Mouse (Mus musculus): Measurements from ENCODE around the gene Gm20388.

Gm20388 gene

GRCm38 (mm10) chr8:120881634-120882033 is 971.0 kb downstream of the Gm20388 start:
- no peak for DNase-seq (ENCODE audit: low spot score in 2 of 2)

DNA sequence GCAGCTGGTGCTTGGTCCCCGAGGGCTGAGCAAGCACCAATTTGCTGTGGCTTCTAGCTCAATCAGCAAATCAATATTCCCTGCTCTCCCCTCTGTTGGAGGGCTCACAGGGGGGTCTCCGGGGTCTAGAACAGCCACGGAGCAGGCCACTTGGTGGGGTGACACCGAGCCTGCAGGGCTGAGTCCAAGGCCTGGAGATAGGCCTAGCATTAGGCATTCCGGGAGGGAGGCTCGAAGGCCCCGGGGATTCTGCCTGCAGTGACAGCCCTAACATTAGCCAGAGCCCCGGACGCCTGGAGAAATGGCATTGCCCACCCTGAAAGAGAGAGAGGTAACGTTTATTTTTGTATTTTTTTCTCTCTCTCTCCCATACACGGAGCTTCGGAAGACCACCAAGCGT is 972.0 kb downstream of the Gm20388 start:
- no peak for DNase-seq (ENCODE audit: low spot score in 2 of 2)

- no peak for DNase-seq (ENCODE audit: low spot score in 2 of 2)
Measured at GRCm38 (mm10) chr8:120883369-120883768, 972.7 kb downstream of the Gm20388 start.

DNA sequence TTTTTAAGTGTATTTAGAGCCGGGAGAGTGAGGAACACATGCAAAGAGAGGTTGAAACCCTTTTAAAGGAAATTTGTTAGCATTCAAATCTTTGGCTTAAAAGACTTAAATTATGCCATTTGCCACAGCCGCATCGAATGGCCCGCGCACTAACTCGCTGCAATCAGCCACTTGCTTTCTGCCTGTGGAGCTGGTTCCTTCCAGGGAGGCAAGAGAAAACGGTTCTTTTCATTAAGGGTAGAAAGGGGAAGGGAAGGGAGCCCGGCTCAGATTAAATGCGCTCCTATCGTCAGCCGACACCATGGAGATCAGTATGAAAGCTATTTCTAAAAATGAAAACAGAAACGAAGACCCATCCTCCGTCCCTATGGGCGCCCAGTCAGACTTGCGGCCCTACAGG is 973.2 kb downstream of the Gm20388 start:
- DNase-seq (ENCODE audit: low spot score in 2 of 2): no peak

DNA sequence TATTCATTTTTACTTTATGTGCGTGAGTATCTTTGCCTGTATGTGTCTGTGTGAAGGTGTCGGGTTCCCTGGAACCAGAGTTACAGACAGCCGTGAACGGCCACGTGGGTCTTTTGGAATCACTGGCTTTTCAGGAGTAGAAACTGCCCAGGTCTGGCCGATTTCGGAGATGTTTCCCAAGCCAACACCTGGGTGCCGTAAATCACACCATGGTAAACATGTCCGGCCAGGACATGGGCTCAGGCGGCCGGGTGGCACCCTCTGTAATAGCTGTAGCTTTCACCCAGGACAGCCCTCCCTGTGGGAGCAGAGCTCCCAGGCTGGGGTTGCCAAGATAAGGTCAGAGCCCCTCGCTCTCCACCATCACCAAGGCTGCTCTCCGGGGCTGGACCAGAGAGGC is 974.2 kb downstream of the Gm20388 start:
- no peak for DNase-seq (ENCODE audit: low spot score in 2 of 2)

- DNase-seq (ENCODE audit: low spot score in 2 of 2): no peak
Measured at GRCm38 (mm10) chr8:120887254-120887653, 976.6 kb downstream of the Gm20388 start.

DNA sequence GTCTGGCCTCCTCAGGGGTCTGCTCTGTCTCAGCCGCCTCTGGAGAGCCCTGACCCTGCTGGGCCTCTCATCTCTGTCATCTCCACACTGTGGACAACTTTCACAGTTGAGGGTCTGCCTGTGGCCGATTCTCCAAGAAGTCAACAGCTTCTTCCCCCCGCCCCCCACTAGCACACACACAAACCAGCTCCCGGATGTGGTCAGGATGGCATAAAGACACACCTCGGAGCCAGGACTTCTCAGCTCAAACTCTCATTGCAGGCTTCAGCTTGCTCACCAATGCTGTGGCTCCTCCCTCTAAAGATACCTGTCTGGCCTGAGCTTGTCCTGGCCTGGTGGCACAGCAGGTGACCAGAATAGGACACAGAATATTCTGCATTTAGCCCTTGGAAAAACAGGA is 977.4 kb downstream of the Gm20388 start:
- no peak for DNase-seq (ENCODE audit: low spot score in 2 of 2)

GRCm38 (mm10) chr8:120889189-120889588 is 978.5 kb downstream of the Gm20388 start:
- no peak for DNase-seq (ENCODE audit: low spot score in 2 of 2)

DNA sequence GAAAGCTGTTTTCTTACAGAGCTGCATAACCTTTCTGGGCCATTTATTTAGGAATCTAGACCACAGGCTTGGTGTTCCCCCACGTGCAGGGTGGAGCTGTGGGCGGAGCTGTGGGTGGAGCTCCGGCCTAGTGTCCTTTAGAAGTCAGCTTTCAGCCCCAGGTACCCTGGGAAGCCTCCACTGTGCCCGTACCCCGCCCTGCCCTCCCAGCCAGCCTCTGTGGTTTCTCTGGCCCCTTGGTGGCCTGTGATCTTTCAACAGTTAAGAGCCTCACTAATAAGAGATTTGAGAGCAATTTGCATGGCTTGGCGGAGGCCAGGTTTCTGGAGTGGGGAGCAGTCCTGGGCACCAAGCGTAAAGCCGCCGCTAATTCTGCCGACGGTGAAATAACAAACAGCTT is 979.4 kb downstream of the Gm20388 start:
- DNase-seq (ENCODE audit: low spot score in 2 of 2): no peak

GRCm38 (mm10) chr8:120895009-120895408 is 984.4 kb downstream of the Gm20388 start:
- DNase-seq (ENCODE audit: low spot score in 2 of 2): no peak

- no peak for DNase-seq (ENCODE audit: low spot score in 2 of 2)
Measured at GRCm38 (mm10) chr8:120895600-120895999, 985.0 kb downstream of the Gm20388 start.

- no peak for DNase-seq (ENCODE audit: low spot score in 2 of 2)
Measured at GRCm38 (mm10) chr8:120896203-120896602, 985.6 kb downstream of the Gm20388 start.

- peak in 1 of 2 experiments; percentile 4 for DNase-seq (ENCODE audit: low spot score in 2 of 2)
Measured at GRCm38 (mm10) chr8:120898008-120898407, 987.4 kb downstream of the Gm20388 start.

DNA sequence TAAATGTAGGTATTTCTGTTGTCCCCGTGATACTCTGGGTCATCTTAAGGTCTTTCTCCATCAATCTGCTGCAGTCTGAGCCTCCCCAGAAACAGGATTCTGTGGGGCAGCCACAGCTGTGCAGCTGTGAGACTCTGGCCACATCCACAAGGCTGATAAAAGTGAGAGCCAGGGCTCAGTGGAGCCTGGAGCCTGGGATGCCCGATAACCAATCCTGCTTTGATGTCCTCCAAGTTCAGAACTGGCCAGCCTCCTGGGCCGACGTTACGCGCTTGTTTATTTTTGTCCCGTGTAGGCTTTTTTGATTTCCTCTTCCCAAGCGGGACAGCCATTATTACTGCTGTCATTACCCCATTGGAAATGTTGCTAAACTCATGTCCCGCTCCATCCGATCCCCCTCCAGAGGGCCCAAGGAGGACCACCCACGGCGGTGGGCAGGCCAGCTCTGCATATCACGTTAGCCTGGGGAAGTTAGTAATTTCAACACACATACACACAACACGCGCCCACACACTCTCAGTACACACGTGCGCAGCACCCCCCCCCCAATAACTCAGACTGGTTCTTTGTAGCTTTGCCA is 988.3 kb downstream of the Gm20388 start:
- DNase-seq (ENCODE audit: low spot score in 2 of 2): no peak

GRCm38 (mm10) chr8:120902346-120902745 is 991.7 kb downstream of the Gm20388 start:
- no peak for DNase-seq (ENCODE audit: low spot score in 2 of 2)

DNA sequence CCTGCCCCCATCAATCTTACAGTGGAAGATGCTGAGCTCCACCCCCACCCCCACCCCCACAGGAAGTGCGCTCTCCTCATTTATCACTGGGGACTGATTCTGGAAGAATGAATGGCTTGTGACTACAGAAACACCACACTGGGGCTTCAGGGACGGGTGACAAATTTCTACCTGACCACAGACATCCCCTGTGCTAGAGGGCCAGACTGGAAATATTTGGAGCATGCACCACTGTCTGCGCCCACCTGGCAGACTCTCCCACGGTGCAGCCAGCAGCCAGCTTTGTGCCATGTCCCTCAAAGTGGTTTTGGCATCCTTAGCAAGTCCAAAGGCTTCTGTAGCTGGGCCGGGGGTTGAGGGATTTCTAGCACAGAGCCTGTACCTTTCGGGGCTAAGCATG is 997.0 kb downstream of the Gm20388 start:
- DNase-seq (ENCODE audit: low spot score in 2 of 2): no peak

GRCm38 (mm10) chr8:120910936-120911335 is 1000.3 kb downstream of the Gm20388 start:
- DNase-seq (ENCODE audit: low spot score in 2 of 2): no peak

GRCm38 (mm10) chr8:120912463-120912862 is 1001.8 kb downstream of the Gm20388 start:
- DNase-seq (ENCODE audit: low spot score in 2 of 2): no peak

GRCm38 (mm10) chr8:120916831-120917435 is 1006.3 kb downstream of the Gm20388 start:
- no peak for DNase-seq (ENCODE audit: low spot score in 2 of 2)

DNA sequence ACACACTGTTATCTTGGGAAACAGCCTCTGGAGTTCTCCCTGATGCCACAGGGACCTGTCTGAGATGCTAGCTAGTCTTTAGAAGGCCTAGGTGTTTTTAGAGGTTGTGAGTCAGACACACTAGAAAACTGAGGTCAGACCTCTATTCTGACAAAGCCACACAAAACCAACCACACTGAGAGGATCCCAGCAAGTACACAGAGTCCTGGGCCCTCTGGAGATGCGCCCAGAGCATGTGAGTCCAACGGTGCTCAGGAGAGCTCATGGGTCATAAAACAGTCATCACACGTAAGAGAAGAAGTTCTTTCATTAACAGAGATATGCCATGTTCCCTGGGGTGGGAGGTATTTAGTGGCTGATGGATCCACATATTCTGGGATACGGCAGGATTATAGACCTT is 1009.9 kb downstream of the Gm20388 start:
- DNase-seq (ENCODE audit: low spot score in 2 of 2): no peak

- no peak for DNase-seq (ENCODE audit: low spot score in 2 of 2)
Measured at GRCm38 (mm10) chr8:120926201-120926600, 1015.6 kb downstream of the Gm20388 start.

- no peak for DNase-seq (ENCODE audit: low spot score in 2 of 2)
Measured at GRCm38 (mm10) chr8:120928082-120928481, 1017.4 kb downstream of the Gm20388 start.

DNA sequence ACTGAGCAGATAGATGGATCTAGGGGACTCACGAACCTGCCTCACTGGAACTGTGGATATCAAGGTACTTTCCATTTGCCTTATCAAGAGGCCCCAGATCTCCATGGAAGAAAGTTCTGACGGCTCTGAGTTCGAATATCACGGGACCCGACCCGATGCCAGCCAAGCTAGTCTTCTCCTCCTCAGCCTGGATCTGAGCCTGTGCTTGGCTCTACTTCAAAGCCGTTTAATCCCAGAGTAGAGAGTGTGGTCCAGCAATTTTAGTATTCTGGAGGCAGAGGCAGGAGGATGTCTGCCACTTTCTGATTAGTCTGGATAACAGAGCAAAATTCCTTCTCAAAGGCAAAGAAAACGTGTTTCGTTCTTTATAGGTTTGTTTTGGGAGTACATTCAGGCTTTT is 1024.0 kb downstream of the Gm20388 start:
- DNase-seq (ENCODE audit: low spot score in 2 of 2): no peak

- no peak for DNase-seq (ENCODE audit: low spot score in 2 of 2)
Measured at GRCm38 (mm10) chr8:120936685-120937084, 1026.0 kb downstream of the Gm20388 start.
